Mouse (Mus musculus) embryonic facial prominence, embryonic 15.5 days (tissue): ENCODE measurements around the gene Dram1. TPM values are rescaled to one million over a fixed set of nuclear protein-coding genes. Genes with fewer than 3 reads are reported as not detected.

Source experiments
- ATAC-seq: fragments of 200-750 bp; cut with Nextera tagmentation; 2 replicates; pipeline ENCODE4 v1.8.0; 2017; ENCODE audit warnings: low read depth, moderate TSS enrichment; ENCODE audit not compliant: insufficient number of reproducible peaks, low FRiP score, low TSS enrichment
- H3K27ac ChIP-seq: fragments of 300-500 bp; sonication (generic); replicated peaks from 2 replicates; pipeline ENCODE4 v1.5.1; 2015; ENCODE audit warnings: mild to moderate bottlenecking, inconsistent platforms
- H3K27me3 ChIP-seq: fragments of 300-500 bp; sonication (generic); 2 replicates; pipeline ENCODE4 v1.6.1; 2015; ENCODE audit warnings: inconsistent platforms
- H3K36me3 ChIP-seq: fragments of 300-500 bp; sonication (generic); 2 replicates; pipeline ENCODE4 v1.6.1; 2015; ENCODE audit warnings: mild to moderate bottlenecking, inconsistent platforms
- H3K4me1 ChIP-seq: fragments of 300-500 bp; sonication (generic); 2 replicates; pipeline ENCODE4 v1.6.1; 2015; ENCODE audit warnings: inconsistent platforms
- H3K4me2 ChIP-seq: fragments of 300-500 bp; sonication (generic); replicated peaks from 2 replicates; pipeline ENCODE4 v1.6.1; 2015; ENCODE audit warnings: mild to moderate bottlenecking, inconsistent platforms
- H3K4me3 ChIP-seq: fragments of 300-500 bp; sonication (generic); replicated peaks from 2 replicates; pipeline ENCODE4 v1.5.1; 2015; ENCODE audit warnings: mild to moderate bottlenecking, inconsistent platforms
- H3K9ac ChIP-seq: fragments of 300-500 bp; sonication (generic); 2 replicates; pipeline ENCODE4 v1.6.1; 2015; ENCODE audit warnings: inconsistent platforms
- H3K9me3 ChIP-seq: fragments of 300-500 bp; sonication (generic); replicated peaks from 2 replicates; pipeline ENCODE4 v1.6.1; 2016; ENCODE audit warnings: inconsistent platforms
- WGBS: fragments of 180-500 bp; shearing (Covaris S2); methylation state at CpG from one replicate; pipeline ENCODE4 v1.1.7; 2015; 5-methylcytosine and 5-hydroxymethylcytosine counted together
- polyA plus RNA-seq: library from polyadenylated mRNA; unstranded; fragments of >200 nt; fragmentation: Nextera tagmentation; extraction: Ambion mirVana; gene quantifications from 2 replicates; pipeline ENCODE4 v1.2.1, GENCODE M21; 2015

The Dram1 gene
- polyA plus RNA-seq, 1 experiment from 2014 or later, result 3.5 TPM

DNA sequence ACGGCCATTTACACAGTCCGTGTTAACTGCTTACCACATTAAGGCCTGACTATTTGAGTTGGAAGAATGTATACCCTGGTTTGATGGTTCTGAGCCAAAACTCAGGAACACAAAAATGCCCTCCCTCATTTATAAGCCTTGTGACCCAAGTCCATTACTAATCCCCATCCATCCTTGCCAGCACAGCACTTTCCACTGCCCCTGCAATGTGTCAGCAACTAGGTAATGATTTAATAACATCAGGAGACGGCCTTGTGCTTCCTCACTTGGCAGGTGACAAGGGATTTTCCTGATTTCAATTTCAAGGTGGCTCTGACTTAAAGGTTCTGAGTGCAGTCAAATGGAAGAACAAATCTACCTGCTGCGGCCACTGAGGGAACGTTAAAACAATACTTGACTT, 64.0 kb downstream of the Dram1 start:
- WGBS, result 81% methylated on average over 5 of the region's 5 CpGs
- H3K9ac ChIP-seq, result no peak overlapping the region
- H3K27ac ChIP-seq, result no peak overlapping the region
- no peaks in the 10 kb centered on the region for H3K27me3 ChIP-seq
- ATAC-seq, result no peak
- H3K4me2 ChIP-seq, result no peak overlapping the region
- H3K36me3 ChIP-seq, result no peaks in the 10 kb centered on the region
- H3K4me3 ChIP-seq, result no peak overlapping the region
- H3K9me3 ChIP-seq, result no peaks in the 10 kb centered on the region
- no peaks in the 10 kb centered on the region for H3K4me1 ChIP-seq

- Histone ChIP-seq H3K4me1 (no peaks in the 10 kb centered on the region), H3K27ac (no peak overlapping the region), H3K9me3 (no peaks in the 10 kb centered on the region), H3K4me3 (no peak overlapping the region), H3K27me3 (no peaks in the 10 kb centered on the region), H3K4me2 (no peak overlapping the region), H3K9ac (no peak overlapping the region), H3K36me3 (no peaks in the 10 kb centered on the region)
- 41% methylated on average over 10 of the region's 10 CpGs for WGBS
- ATAC-seq, result no peak
Measured at GRCm38 (mm10) chr10:88309851-88310250, 69.0 kb downstream of the Dram1 start.

DNA sequence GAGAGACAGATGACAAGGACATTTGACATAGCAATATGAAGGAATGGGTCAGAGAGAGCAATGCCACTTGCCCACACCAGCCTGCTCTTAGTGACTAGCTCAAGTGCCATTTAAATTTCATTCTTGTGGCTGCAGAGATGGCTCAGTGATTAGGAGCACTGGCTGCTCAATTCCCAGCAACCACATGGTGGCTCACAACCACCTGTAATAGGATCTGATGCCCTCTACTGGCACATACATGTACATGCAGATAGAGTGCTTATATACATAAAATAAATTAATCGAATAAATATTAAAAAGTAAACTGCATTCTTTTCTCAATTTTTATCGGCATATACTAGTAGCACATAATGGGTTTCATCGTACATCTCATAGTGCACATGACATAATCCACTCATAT, 72.6 kb downstream of the Dram1 start:
- Histone ChIP-seq H3K36me3 (no peaks in the 10 kb centered on the region), H3K9ac (no peak overlapping the region), H3K27me3 (no peaks in the 10 kb centered on the region), H3K9me3 (no peaks in the 10 kb centered on the region), H3K4me3 (no peak overlapping the region), H3K4me1 (peaks cover 16% of the 10 kb centered on the region), H3K27ac (no peak overlapping the region), H3K4me2 (no peak overlapping the region)
- WGBS, result 96% methylated on average over 3 of the region's 3 CpGs
- no peak for ATAC-seq

GRCm38 (mm10) chr10:88304302-88304701, 74.6 kb downstream of the Dram1 start:
- H3K27me3 ChIP-seq, result no peaks in the 10 kb centered on the region
- no peak overlapping the region for H3K27ac ChIP-seq
- ATAC-seq, result peak; percentile 56; the same call in 1 of the 2 replicates
- H3K4me2 ChIP-seq, result no peak overlapping the region
- H3K9me3 ChIP-seq, result no peaks in the 10 kb centered on the region
- H3K4me3 ChIP-seq, result no peak overlapping the region
- H3K9ac ChIP-seq, result no peak overlapping the region
- WGBS, result 2% methylated on average over 4 of the region's 4 CpGs
- peaks cover 16% of the 10 kb centered on the region for H3K4me1 ChIP-seq
- H3K36me3 ChIP-seq, result no peaks in the 10 kb centered on the region

GRCm38 (mm10) chr10:88303079-88303478, 75.8 kb downstream of the Dram1 start:
- 75% methylated on average over 11 of the region's 11 CpGs for WGBS
- no peak overlapping the region for H3K27ac ChIP-seq

DNA sequence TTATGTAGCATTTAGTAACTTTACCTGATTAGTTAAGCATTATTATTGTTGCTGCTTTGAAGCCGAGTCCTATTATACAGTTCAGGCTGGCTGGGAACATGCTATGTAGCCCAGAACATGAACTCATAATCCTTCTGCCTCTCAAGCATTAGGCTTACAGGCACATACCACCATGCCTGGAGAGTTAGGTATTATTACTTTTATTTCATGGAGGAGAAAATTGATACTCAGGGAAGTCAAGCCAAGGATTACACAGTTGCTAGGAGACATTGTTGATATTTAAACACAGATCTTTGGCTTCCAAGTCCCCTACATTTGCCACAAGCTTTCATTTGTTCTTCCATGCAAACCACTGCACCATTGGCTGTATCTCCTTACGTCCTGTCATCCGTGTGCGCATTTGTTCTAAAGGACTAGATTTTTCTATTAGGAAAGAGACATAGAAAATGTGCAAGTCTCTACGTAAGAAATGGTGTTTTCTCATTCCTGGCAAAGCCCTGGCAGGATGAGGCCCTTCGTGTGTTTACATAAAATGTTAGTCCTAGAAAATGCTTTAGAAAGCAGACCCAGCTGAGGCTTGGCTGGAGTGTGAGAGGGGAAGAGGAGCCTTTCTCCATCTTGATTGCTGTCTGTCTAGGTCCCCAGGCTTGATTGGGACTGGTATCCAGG, 76.9 kb downstream of the Dram1 start:
- WGBS, result 39% methylated on average over 6 of the region's 6 CpGs
- H3K4me3 ChIP-seq, result no peak overlapping the region
- H3K4me2 ChIP-seq, result no peak overlapping the region
- peak; percentile 61 for ATAC-seq
- no peaks in the 10 kb centered on the region for H3K36me3 ChIP-seq
- no peaks in the 10 kb centered on the region for H3K27me3 ChIP-seq
- peaks cover 18% of the 10 kb centered on the region for H3K4me1 ChIP-seq
- H3K27ac ChIP-seq, result peak overlapping the region; percentile 72
- no peak overlapping the region for H3K9ac ChIP-seq
- no peaks in the 10 kb centered on the region for H3K9me3 ChIP-seq

More at GRCm38 (mm10) chr10:88303079-88303478, 75.8 kb downstream of the Dram1 start:
- Histone ChIP-seq H3K4me1 (peaks cover 16% of the 10 kb centered on the region), H3K9me3 (no peaks in the 10 kb centered on the region), H3K9ac (no peak overlapping the region), H3K4me2 (no peak overlapping the region), H3K27me3 (no peaks in the 10 kb centered on the region), H3K36me3 (no peaks in the 10 kb centered on the region), H3K4me3 (no peak overlapping the region)
- no peak for ATAC-seq

DNA sequence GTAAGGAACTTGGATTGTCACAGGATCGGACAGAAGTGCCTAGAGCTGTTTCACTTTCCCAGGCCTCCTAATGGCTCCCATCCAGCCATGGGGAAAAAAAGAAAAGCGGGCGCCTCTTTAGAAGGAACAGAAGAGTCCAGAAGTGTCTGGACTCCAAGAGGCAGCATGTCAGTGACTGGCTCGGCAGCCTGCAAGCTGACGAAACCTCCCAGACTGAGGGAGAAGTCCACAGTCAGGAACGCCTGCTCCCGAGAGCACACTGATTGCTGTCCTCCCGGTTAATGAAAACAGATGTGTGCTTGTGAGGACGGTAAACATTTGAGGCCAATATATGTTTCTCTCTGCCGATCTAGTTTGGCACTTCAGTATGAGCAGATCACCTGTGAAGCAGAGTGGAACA, 81.9 kb downstream of the Dram1 start:
- H3K4me2 ChIP-seq, result peak overlapping the region; percentile 21
- ATAC-seq, result peak; percentile 55
- 0 out of 2 replicates have a peak, but pooled peaks cover 6% of the 10 kb centered on the region for H3K4me1 ChIP-seq
- no peak overlapping the region for H3K9ac ChIP-seq
- H3K27me3 ChIP-seq, result no peaks in the 10 kb centered on the region
- no peak overlapping the region for H3K4me3 ChIP-seq
- H3K27ac ChIP-seq, result 0 out of 2 replicates have a peak overlapping the region, but pooled peaks have one; percentile 39
- H3K9me3 ChIP-seq, result 0 out of 2 replicates have a peak, but pooled peaks cover 4% of the 10 kb centered on the region
- 36% methylated on average over 10 of the region's 10 CpGs for WGBS
- H3K36me3 ChIP-seq, result no peaks in the 10 kb centered on the region

DNA sequence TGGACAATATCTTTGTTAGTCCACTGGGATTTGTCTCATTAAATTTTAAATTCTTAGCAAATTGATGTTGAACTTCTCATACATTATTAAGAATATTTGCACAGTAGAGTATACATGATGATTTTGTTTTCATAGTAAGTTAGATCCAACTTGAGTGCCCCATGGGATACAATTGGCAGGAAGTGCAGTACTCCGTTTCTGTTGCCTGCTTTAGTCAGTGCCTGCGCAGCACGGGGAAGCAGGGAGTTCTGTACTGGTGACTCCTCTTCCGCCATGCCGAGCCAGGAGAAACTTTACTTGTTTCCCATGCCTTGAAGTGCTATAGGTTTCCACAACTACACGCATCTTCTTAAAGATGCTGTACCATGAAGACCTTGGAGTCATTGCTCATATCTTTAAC, 83.8 kb downstream of the Dram1 start:
- no peak overlapping the region for H3K9ac ChIP-seq
- H3K4me3 ChIP-seq, result no peak overlapping the region
- 0 out of 2 replicates have a peak, but pooled peaks cover 4% of the 10 kb centered on the region for H3K9me3 ChIP-seq
- H3K4me1 ChIP-seq, result 0 out of 2 replicates have a peak, but pooled peaks cover 3% of the 10 kb centered on the region
- no peaks in the 10 kb centered on the region for H3K27me3 ChIP-seq
- no peaks in the 10 kb centered on the region for H3K36me3 ChIP-seq
- no peak overlapping the region for H3K4me2 ChIP-seq
- no peak for ATAC-seq
- WGBS, result 73% methylated on average over 6 of the region's 6 CpGs
- no peak overlapping the region for H3K27ac ChIP-seq

DNA sequence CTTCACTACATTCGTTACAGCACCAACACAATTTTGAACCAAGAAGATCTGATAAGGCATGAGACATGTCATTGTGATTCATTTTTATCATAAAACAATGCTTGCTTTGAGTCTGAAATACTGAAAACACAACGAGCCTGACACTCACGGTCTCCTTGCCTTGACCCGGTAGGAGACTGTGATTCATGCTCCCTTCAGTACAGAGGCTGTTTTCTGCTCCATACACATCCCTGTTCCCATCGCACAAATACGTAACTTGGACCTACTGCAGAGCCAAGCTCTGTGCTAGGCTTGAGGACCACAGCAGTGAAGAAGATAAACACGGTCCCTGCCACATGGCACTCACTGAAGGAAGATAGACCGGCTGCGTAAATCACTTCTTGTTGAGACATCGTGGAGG, 90.8 kb downstream of the Dram1 start:
- no peak for ATAC-seq
- Histone ChIP-seq H3K4me3 (no peak overlapping the region), H3K36me3 (no peaks in the 10 kb centered on the region), H3K27me3 (no peaks in the 10 kb centered on the region), H3K27ac (no peak overlapping the region), H3K9me3 (no peaks in the 10 kb centered on the region), H3K4me1 (no peaks in the 10 kb centered on the region; the same call in 1 of the 2 replicates), H3K9ac (no peak overlapping the region), H3K4me2 (no peak overlapping the region)
- 84% methylated on average over 10 of the region's 10 CpGs for WGBS

GRCm38 (mm10) chr10:88287261-88287660, 91.6 kb downstream of the Dram1 start:
- WGBS, result 66% methylated on average over 8 of the region's 8 CpGs
- ATAC-seq, result no peak
- H3K4me1 ChIP-seq, result no peaks in the 10 kb centered on the region; the same call in 1 of the 2 replicates
- no peaks in the 10 kb centered on the region for H3K36me3 ChIP-seq
- H3K9me3 ChIP-seq, result no peaks in the 10 kb centered on the region
- no peaks in the 10 kb centered on the region for H3K27me3 ChIP-seq
- no peak overlapping the region for H3K9ac ChIP-seq
- H3K4me2 ChIP-seq, result no peak overlapping the region
- H3K4me3 ChIP-seq, result no peak overlapping the region
- H3K27ac ChIP-seq, result no peak overlapping the region

DNA sequence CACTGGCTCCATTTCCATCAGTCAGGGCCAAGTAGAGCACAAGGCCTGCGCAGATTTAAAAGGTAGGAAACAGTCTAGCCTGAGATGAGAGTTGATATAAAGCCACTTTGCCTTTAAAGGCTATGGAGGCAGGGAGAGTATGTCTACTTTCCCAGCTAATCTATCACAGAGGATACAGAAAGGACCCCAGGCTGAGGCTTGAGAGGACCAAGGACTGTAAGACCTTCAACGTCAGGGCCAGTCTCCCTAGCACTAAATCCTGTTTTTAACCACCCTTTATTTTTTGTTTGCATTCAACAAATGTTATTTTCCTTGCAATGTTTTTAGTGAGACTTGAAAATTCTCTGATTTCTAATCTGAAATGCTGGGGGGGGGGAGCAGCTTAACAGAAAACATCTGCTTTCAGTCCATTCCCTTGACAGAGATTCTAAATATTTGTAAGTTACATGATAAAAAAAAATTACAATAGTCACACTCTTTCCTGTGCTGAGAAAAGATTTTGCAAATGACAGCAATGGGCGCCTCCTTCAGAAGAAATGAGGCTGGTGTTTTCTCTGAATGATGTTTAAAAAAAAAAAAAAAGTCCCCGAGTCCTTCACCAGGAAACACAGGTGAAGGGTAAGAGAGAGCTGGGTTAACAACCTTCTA, 94.4 kb downstream of the Dram1 start:
- Histone ChIP-seq H3K4me3 (no peak overlapping the region), H3K9ac (no peak overlapping the region), H3K4me1 (no peaks in the 10 kb centered on the region; the same call in 1 of the 2 replicates), H3K27me3 (no peaks in the 10 kb centered on the region), H3K27ac (no peak overlapping the region), H3K4me2 (no peak overlapping the region), H3K36me3 (no peaks in the 10 kb centered on the region), H3K9me3 (no peaks in the 10 kb centered on the region)
- WGBS, result 72% methylated on average over 4 of the region's 4 CpGs
- no peak for ATAC-seq
